Mouse (Mus musculus): Measurements from ENCODE around the gene Prkar1b. TPM values are rescaled to one million over a fixed set of nuclear protein-coding genes. Genes with fewer than 3 reads are reported as not detected.

Gene Prkar1b
- 1 to 10 TPM in 3 of 26 experiments, not detected in 23; 1.1 to 3.8 (median 2.0) TPM for total RNA-seq (2018; cell fraction: chromatin; rRNA removed)
- 1 to 10 TPM in 10 of 26 experiments, under 1 TPM in 16; 0.29 to 1.5 (median 0.95) TPM for total RNA-seq (2018; cell fraction: cytosol; rRNA removed)
- 1 to 10 TPM in 6 of 26 experiments, under 1 TPM in 13, not detected in 7; 0.22 to 4.6 (median 0.69) TPM for total RNA-seq (2018; cell fraction: nucleus; rRNA removed)
- polyA plus RNA-seq (2018) = 0.75 to 1.0 TPM (median 0.89 TPM) in 3 replicates

DNA sequence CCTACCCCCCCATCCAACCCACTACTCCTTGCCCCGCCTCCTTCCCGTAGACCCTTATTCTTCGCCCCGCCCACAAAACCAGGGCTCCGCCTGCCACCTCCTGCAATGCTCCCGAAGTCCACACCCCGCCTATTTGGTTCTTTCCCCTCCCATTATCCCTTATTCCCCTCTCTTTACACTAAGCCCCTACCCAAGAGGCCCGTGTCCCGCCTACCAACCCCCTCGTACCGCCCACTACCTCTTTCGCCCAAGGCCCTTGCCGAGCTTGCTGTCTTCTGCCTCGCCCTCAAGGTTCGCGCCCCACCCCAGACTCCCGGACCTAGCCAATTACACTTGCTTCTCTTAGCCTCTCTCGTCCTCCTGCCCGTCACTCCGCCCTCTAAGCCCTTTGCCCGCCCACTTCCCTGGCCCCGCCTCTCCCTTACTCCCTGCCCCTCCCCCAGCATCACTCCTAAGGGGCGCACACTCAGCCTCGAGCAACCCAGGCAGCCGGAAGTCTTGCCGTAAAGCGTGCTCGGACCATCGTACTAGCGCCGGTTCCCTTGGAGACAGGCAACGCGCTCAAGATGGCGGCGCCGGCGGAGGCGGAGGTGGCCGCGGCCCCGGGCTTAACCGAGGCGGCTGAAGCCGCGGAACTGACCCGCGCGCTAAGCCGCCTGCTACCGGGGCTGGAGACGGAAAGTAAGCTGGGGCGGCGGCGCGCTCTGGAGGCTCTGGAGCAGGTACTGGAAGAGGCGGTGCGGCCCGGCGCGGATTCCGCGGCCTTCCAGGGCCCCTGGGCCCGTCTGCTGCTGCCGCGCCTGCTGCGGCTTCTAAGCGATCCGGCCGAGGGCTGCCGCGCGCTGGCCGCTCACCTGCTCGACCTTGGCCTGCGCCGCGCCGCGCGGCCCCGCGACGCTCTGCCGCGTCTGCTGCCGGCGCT, at the start of gene Prkar1b, which contains the start of gene Dnaaf5:
Prkar1b (minus strand) TSS at position 321 of the 922 bp plus-strand sequence.
Dnaaf5 (plus strand) TSS at position 543 of the 922 bp plus-strand sequence.
- peak within 1 kb of the TSS; percentile 59 for H3K27ac ChIP-seq
- H3K79me2 ChIP-seq (ENCODE audit: inconsistent target) = no peaks in the 10 kb centered on the region
- under 1% methylated on average over 86 of the region's 87 CpGs for WGBS (ENCODE audit: missing documents)
- H3K36me3 ChIP-seq (ENCODE audit: inconsistent target) = peaks cover 19% of the 10 kb centered on the region; the same call in 1 of the 2 replicates
- peak within 1 kb of the TSS; percentile 45 for H3K4me3 ChIP-seq (ENCODE audit: inconsistent target)

DNA sequence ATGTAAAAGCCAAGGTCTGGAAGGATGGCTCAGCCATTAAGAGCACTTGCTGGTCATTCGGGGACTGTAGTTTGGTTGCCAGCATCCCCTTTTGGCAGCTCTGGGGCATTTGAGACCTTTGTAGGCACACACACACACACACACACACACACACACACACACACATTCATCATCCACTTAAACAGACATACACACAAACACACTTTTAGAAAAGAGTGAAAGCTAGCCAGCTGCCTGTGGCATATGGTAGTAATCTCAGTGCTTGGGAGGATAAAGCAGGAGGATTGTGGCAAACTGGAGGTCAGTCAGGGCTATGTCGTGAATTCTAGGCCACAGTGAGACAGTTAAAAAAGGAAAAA, 49.8 kb upstream of the Prkar1b start:
- Histone ChIP-seq H3K79me2 (ENCODE audit: inconsistent target) (peaks cover 38% of the 10 kb centered on the region), H3K4me3 (ENCODE audit: inconsistent target) (peak overlapping the region; percentile 45), H3K36me3 (ENCODE audit: inconsistent target) (no peaks in the 10 kb centered on the region), H3K27ac (peak overlapping the region; percentile 40)
- 50% methylated on average over 2 of the region's 2 CpGs for WGBS (ENCODE audit: missing documents)

DNA sequence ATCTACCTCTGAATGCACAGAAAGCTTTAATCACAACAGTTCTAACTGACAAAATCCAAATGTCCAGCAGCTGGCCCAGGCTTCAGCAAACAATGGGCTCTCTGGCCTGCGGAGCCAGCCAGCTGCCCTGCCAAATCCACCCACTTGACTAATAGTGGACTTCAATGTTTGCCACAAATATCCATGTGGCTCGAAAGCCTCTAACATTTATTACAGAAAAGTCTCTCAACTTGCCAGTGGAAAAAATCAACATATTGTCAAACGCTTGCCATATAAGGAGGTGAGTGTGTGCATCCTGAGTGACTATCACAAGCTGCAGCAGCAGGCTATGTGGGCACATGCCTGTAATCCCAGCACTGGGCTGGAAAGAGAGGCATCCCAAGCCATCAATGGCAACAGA, 49.0 kb upstream of the Prkar1b start:
- WGBS (ENCODE audit: missing documents) = 100% methylated on average over 3 of the region's 3 CpGs
- Histone ChIP-seq H3K4me3 (ENCODE audit: inconsistent target) (no peak overlapping the region), H3K36me3 (ENCODE audit: inconsistent target) (no peaks in the 10 kb centered on the region), H3K27ac (no peak overlapping the region), H3K79me2 (ENCODE audit: inconsistent target) (peaks cover 30% of the 10 kb centered on the region)

DNA sequence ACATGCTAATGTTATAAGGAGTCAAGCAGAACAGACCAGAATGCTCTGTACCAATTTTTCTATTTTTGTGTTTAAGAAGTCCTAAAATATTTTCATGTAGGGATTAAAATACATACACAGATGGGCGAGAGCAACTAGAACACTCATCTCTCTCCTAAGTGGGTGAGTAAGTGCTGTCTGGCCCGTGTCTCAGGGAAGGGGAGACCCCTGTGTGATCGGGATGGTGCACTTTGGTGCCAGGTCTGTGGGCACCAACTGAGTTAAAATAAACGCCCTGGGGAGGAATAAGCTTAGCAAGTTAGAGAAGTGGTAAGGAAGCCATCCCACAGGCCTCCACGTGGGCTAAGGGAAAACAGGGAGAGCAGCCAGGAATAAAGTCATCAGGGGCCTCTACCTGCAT, 41.2 kb upstream of the Prkar1b start:
- H3K27ac ChIP-seq = no peak overlapping the region
- H3K36me3 ChIP-seq (ENCODE audit: inconsistent target) = no peaks in the 10 kb centered on the region
- H3K79me2 ChIP-seq (ENCODE audit: inconsistent target) = no peaks in the 10 kb centered on the region
- WGBS (ENCODE audit: missing documents) = 97% methylated on average over 4 of the region's 5 CpGs
- H3K4me3 ChIP-seq (ENCODE audit: inconsistent target) = no peak overlapping the region

DNA sequence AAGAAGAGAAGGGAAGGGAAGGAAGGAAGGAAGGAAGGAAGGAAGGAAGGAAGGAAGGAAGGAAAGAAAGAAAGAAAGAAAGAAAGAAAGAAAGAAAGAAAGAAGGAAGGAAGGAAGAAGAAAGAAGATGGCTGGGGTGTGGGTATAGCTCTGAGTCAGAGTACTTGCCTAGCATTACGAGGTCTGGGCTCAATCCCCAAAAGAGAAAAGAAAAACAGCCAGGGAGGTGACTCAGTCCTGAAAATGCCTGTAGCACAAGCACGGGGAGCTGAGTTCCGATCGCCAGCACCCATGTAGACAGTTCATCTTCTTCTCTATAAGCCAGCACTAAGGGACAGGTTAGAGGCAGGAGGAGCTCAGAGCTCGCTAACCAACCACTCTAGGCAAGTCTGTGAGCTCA, 39.9 kb upstream of the Prkar1b start:
- Histone ChIP-seq H3K79me2 (ENCODE audit: inconsistent target) (no peaks in the 10 kb centered on the region), H3K27ac (no peak overlapping the region), H3K36me3 (ENCODE audit: inconsistent target) (no peaks in the 10 kb centered on the region), H3K4me3 (ENCODE audit: inconsistent target) (no peak overlapping the region)
- 94% methylated on average over 5 of the region's 5 CpGs for WGBS (ENCODE audit: missing documents)

DNA sequence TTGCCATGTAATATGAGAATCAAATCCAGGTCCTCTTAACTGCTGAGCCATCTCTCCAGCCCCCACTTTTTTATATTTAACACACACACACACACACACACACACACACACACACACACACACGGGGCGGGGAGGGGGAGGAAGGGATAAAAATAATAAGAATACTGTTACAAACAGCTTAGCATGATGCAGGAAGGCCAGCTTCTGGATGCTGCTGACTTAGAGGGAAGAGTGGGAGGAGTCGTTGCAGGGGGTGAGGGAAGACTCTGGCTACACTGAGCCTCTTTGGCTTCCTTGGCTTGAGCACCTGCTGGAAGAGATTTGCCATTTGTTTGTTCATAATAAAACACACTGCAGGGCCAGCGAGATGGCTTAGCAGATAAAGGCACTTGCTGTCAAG, 35.1 kb upstream of the Prkar1b start:
- Histone ChIP-seq H3K4me3 (ENCODE audit: inconsistent target) (no peak overlapping the region), H3K27ac (no peak overlapping the region), H3K36me3 (ENCODE audit: inconsistent target) (peaks cover 6% of the 10 kb centered on the region; the same call in 1 of the 2 replicates), H3K79me2 (ENCODE audit: inconsistent target) (no peaks in the 10 kb centered on the region)
- WGBS (ENCODE audit: missing documents) = 91% methylated on average over 4 of the region's 4 CpGs

DNA sequence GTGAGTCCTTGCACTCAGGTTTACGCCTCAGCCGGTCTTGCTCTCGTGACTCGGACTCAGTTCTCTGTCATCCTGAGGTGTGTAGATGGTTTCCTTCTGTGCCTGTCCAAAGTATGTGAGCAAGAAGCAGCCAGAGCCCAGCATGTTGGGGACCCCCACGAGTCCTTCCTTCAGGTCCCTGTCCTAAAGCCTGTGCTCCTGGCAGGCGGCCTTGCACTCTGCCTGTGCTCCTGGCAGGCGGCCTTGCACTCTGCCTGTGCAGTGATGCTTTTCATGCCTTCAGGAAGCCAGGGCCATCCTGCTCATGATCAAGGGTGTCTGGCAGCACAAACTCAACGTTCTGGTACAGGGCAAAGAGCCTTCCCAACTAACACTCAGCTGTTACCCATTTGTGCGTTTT, 33.8 kb upstream of the Prkar1b start:
- H3K36me3 ChIP-seq (ENCODE audit: inconsistent target) = peaks cover 6% of the 10 kb centered on the region; the same call in 1 of the 2 replicates
- no peak overlapping the region for H3K27ac ChIP-seq
- H3K4me3 ChIP-seq (ENCODE audit: inconsistent target) = no peak overlapping the region
- over 99% methylated on average over 7 of the region's 9 CpGs for WGBS (ENCODE audit: missing documents)
- H3K79me2 ChIP-seq (ENCODE audit: inconsistent target) = no peaks in the 10 kb centered on the region

DNA sequence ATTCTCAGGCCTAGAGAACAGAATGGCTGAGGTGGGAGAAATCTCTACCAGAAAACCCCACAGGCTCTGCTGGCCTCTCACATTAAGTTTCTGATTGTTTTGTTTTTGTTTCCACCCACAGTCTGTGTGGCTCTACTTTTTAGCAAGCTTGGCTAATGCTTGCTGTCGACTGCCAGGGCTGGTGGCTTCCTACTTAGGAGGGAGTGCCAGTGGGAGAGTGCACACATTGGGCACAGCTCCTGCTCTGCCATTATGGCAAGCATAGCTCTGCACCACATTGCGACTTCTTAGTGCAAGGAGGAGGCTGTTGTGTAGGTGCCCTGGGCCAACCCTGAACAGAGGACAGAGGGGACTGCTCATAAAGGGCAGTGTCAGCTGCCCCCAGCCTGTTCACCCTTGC, 33.3 kb upstream of the Prkar1b start:
- no peaks in the 10 kb centered on the region for H3K79me2 ChIP-seq (ENCODE audit: inconsistent target)
- no peak overlapping the region for H3K4me3 ChIP-seq (ENCODE audit: inconsistent target)
- WGBS (ENCODE audit: missing documents) = 97% methylated on average over 2 of the region's 2 CpGs
- H3K27ac ChIP-seq = no peak overlapping the region
- H3K36me3 ChIP-seq (ENCODE audit: inconsistent target) = peaks cover 11% of the 10 kb centered on the region; the same call in 1 of the 2 replicates

DNA sequence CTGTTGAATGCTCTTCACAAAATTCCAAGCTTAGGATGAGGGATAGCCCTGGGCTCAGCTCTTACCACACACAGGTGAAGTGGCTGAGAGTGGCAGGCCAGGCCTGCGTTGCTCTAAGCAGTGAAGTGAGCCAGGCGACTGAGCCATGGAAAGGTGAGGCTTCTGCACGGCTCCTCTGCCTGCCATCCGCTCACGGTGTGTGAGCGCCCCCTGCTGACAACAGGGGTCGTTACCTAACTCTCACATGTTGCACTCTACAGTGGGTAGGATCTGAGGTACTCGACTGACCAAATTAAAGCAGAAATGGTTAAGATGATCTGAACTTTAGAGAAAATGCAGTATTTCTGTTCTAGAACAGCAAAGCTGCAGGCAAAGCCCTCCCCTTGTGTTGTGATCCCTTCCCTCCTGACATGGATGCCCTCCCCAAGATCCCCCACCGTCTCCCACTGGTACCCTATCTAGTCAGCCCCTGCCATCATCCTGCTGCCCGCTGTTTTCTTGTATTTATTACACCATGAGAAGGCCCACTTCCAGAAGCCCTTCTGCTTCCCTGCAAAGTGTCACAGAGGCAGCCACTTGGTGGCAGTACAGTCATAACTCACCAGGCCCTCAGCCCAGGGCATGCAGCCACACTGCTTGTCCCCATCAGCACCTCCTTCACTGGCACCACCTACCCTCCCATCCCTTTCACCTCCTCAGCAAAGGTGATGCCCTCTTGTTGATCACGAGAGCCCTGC, 29.3 kb upstream of the Prkar1b start:
- peaks cover 16% of the 10 kb centered on the region; the same call in 1 of the 2 replicates for H3K36me3 ChIP-seq (ENCODE audit: inconsistent target)

DNA sequence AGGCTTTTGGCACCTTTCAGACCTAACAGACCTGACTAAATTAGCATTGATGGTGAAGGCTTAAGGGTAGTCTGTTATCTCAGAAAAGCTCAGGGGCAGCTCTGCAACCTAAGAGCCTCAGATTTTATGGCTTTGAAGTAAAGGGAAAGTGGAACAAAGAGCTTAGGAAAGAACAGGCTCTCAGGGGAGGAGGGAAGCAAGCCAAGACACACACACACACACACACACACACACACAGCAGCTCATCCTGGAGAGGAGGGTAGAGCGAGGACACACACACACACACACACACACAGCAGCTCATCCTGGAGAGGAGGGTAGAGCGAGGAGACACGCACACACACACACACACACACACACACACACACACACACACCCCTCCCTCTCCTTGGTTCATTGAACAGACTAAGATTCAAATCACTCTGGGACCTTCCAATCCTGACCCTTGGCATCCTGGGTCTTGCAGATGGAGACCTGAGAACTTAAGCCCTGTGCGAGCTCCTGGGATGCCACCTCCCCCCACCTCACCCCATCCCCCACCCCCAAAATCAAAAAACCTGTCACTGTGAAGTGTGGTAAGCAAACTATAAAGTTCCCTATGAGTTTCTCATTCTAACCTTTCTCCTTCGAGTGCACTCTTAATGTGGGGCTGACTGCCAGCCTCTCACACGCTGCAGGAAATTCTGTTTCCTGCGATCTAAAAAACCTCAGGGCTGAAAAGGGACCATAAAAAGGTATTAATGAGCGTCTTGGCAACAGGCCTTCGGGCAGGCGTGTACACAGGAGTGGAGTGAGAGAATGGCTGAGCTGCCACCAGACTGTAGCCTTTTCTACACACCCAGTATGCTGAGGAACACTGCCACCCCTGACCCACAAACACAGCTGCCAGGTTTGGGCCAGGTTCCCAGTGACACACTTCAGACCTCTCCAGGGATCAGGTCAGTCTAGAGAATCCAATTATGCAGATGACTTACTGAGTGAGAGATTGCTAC, 25.1 kb upstream of the Prkar1b start:
- no peak overlapping the region for H3K4me3 ChIP-seq (ENCODE audit: inconsistent target)
- H3K36me3 ChIP-seq (ENCODE audit: inconsistent target) = peaks cover 20% of the 10 kb centered on the region; the same call in 1 of the 2 replicates
- no peaks in the 10 kb centered on the region for H3K79me2 ChIP-seq (ENCODE audit: inconsistent target)
- 52% methylated on average over 7 of the region's 10 CpGs for WGBS (ENCODE audit: missing documents)
- H3K27ac ChIP-seq = no peak overlapping the region

More for the DNA sequence above, 29.3 kb upstream of the Prkar1b start:
- Histone ChIP-seq H3K79me2 (ENCODE audit: inconsistent target) (no peaks in the 10 kb centered on the region), H3K4me3 (ENCODE audit: inconsistent target) (no peak overlapping the region), H3K27ac (no peak overlapping the region)
- WGBS (ENCODE audit: missing documents) = 30% methylated on average over 11 of the region's 11 CpGs

DNA sequence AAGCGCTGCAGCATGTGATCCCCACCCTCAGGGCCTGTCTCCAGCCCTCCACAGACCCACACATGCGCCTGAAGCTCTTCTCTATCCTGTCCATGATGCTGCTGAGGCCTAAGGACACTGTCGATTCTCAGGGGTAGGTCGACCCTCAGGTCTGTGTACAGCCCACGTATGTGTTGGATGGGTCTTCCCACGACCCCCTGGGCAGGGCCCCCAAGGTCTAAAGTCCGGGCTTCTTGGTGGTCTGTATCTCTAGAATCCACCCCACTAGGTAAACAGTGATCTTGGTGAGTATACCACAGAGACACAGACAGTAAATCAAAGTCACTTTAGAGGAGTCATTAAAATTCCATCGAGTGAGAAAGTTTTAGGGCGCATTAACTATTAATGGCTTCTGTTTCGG, 24.3 kb upstream of the Prkar1b start:
- Histone ChIP-seq H3K79me2 (ENCODE audit: inconsistent target) (no peaks in the 10 kb centered on the region), H3K27ac (no peak overlapping the region), H3K4me3 (ENCODE audit: inconsistent target) (no peak overlapping the region), H3K36me3 (ENCODE audit: inconsistent target) (peaks cover 20% of the 10 kb centered on the region; the same call in 1 of the 2 replicates)
- 66% methylated on average over 10 of the region's 10 CpGs for WGBS (ENCODE audit: missing documents)

DNA sequence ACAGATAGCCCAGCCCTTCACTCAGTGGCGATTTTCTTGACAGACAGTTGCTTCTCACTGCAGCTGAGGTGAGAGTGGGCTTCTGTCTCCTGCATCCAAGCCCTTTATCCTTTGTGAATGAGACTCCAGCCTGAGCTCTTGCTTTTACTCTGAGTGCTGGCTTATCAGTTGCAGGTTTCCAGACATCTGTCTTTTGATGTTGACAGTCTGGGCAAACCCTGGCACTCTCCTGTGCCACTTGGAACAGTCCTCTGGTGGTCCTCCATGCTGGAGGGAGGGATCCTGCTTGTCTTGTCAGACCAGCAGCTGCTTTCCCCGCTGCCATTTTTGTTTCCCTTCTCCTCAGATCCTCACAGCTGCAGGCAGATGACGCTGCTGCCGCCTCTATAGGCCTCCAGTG, 22.1 kb upstream of the Prkar1b start:
- H3K79me2 ChIP-seq (ENCODE audit: inconsistent target) = no peaks in the 10 kb centered on the region
- no peak overlapping the region for H3K27ac ChIP-seq
- H3K4me3 ChIP-seq (ENCODE audit: inconsistent target) = no peak overlapping the region
- peaks cover 12% of the 10 kb centered on the region for H3K36me3 ChIP-seq (ENCODE audit: inconsistent target)
- WGBS (ENCODE audit: missing documents) = 85% methylated on average over 4 of the region's 4 CpGs

DNA sequence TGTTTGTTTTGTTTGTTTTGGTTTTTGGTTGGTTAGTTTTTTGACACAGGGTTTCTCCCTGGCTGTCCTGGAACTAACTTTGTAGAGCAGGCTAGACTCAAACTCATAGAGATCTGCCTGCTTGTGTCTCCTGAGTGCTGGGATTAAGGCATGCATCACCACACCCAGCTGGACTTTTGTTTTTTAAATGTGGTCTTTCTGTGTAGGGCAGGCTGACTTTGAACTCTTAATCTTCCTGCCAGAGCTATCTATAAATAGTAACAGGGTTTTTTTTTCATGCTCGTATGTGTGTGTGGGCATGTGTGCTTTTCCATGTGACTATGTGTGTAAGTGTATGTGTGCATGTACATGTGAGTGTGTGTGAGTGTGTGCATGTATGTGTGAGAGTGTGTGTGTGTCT, 17.7 kb upstream of the Prkar1b start:
- Histone ChIP-seq H3K79me2 (ENCODE audit: inconsistent target) (no peaks in the 10 kb centered on the region), H3K27ac (no peak overlapping the region), H3K36me3 (ENCODE audit: inconsistent target) (peaks cover 29% of the 10 kb centered on the region), H3K4me3 (ENCODE audit: inconsistent target) (no peak overlapping the region)
- 80% methylated on average over 1 of the region's 1 CpGs for WGBS (ENCODE audit: missing documents)

Measured in macrophage (primary cell).